Mouse (Mus musculus): ENCODE measurements around the gene Smndc1. TPM values are rescaled to one million over a fixed set of nuclear protein-coding genes. Genes with fewer than 3 reads are reported as not detected.

Smndc1 gene
- total RNA-seq, 2 experiments from 2014 or later = 36.9 to 39.7 TPM

- DNase-seq (ENCODE audit: extremely low spot score in 1 of 2, low spot score in 1 of 2) = no peak
Observed at GRCm38 (mm10) chr19:53391386-53391785, 1.0 kb upstream of the Smndc1 start.

- DNase-seq (ENCODE audit: extremely low spot score in 1 of 2, low spot score in 1 of 2) = peak in 1 of 2 experiments; percentile 37
Observed at GRCm38 (mm10) chr19:53389851-53390431, 437 bp downstream of the Smndc1 start.

- DNase-seq (ENCODE audit: extremely low spot score in 1 of 2, low spot score in 1 of 2) = no peak
Observed at GRCm38 (mm10) chr19:53389417-53389816, 961 bp downstream of the Smndc1 start.

GRCm38 (mm10) chr19:53383336-53383735 lies 7.0 kb downstream of the Smndc1 start:
- DNase-seq (ENCODE audit: extremely low spot score in 1 of 2, low spot score in 1 of 2) = no peak

DNA sequence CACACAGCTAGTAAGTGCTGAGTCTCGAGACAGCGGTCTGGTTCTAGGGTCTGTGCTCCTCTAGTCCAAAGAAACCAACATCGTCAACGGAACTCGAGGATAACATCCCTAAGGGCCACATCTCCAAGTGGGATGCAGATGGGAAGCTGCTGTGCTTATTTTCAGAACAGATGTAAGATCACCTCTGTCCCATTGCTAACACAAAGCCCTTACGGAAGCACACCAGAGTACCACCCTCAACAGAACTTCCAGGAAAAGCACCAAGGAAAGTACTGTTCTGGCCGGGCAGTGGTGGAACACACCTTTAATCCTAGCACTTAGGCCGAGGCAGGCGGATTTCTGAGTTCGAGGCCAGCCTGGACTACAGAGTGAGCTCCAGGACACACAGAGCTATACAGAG lies 12.0 kb downstream of the Smndc1 start:
- DNase-seq (ENCODE audit: extremely low spot score in 1 of 2, low spot score in 1 of 2) = no peak

GRCm38 (mm10) chr19:53377652-53378051 lies 12.7 kb downstream of the Smndc1 start:
- no peak for DNase-seq (ENCODE audit: extremely low spot score in 1 of 2, low spot score in 1 of 2)

DNA sequence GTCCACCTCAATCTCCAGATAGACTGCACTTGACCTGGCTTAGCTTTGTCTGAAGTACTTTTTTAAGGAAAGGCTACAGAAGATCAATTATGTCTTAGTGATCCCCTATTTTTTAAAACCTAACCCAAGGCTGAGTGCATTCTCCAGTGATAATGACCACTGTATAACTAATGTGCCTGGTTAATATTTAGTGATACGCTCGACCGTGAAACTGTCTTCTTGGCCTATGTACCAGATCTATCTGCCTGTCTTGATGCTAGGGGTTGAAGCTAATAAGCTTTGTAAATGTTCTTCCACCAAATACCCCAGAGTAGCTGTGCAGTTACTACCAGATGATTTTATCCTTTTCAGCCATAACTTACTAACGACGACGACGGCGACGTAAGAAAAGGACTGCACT lies 14.6 kb downstream of the Smndc1 start:
- no peak for DNase-seq (ENCODE audit: extremely low spot score in 1 of 2, low spot score in 1 of 2)

DNA sequence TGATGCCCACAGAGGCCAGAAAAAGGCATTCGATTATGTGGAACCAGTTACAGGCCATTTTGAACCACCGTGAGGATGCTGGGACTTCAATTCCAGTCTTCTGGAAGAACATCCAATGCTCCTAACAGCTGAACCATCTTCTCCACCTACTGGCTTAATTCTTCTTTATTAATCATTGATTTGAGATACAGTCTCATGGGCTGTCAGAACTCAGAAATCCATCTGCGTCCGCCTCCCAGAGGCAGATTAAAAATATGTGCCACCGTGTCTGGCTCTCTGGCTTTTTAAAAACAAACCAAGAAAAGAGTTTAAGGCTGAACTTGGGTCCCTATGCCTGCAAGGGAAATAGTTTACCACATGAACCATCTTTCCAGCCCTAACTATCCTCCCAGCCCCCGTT lies 15.1 kb downstream of the Smndc1 start:
- DNase-seq (ENCODE audit: extremely low spot score in 1 of 2, low spot score in 1 of 2) = no peak

- DNase-seq (ENCODE audit: extremely low spot score in 1 of 2, low spot score in 1 of 2) = no peak
Observed at GRCm38 (mm10) chr19:53373570-53373969, 16.8 kb downstream of the Smndc1 start.

DNA sequence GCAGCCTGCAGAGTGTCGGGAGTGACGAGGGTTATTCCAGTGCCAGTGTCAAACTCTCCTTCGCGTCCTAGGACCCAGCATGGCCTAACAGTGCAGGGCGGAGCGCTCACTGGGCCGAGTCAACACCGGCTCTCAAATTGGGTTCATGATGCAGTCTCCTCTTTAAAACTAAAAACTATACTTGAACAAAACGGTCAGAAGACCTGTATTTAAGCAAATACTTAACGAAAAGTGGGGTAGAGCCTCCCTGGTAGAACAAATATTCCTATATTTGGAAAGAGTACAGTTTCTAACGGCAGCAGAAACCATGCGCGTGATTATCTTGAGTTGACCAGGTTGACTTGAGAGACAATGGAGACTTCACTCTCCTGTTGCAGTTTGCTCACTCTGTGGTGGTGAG lies 18.7 kb downstream of the Smndc1 start, which contains the start of gene Gm10197:
Gm10197 (minus strand) TSS at position 101 of the 400 bp plus-strand sequence.
- DNase-seq (ENCODE audit: extremely low spot score in 1 of 2, low spot score in 1 of 2) = no peak

DNA sequence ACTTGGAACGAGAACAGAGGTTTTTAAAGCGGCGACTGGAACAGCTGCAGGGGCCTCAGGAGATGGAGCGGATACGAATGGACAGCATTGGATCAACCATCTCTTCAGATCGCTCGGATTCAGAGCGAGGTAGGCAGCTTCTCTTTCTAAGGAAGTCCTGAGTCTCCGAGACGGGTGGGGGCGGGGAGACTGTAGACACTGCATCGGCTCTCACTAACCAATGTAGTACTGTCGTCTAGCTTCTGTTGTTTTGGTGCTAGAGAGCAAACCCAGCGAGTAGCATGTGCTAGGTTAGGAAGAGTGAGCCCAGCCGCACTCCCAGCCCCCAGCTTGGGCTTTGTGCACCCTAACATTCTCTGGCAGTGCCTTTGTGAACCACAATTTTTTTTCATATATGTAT lies 20.1 kb downstream of the Smndc1 start:
- DNase-seq (ENCODE audit: extremely low spot score in 1 of 2, low spot score in 1 of 2) = no peak

GRCm38 (mm10) chr19:53369469-53370043 lies 20.8 kb downstream of the Smndc1 start:
- DNase-seq (ENCODE audit: extremely low spot score in 1 of 2, low spot score in 1 of 2) = peak; percentile 77 to 92

- no peak for DNase-seq (ENCODE audit: extremely low spot score in 1 of 2, low spot score in 1 of 2)
Observed at GRCm38 (mm10) chr19:53366881-53367280, 23.5 kb downstream of the Smndc1 start.

GRCm38 (mm10) chr19:53366057-53366775 lies 24.2 kb downstream of the Smndc1 start:
- DNase-seq (ENCODE audit: extremely low spot score in 1 of 2, low spot score in 1 of 2) = no peak

DNA sequence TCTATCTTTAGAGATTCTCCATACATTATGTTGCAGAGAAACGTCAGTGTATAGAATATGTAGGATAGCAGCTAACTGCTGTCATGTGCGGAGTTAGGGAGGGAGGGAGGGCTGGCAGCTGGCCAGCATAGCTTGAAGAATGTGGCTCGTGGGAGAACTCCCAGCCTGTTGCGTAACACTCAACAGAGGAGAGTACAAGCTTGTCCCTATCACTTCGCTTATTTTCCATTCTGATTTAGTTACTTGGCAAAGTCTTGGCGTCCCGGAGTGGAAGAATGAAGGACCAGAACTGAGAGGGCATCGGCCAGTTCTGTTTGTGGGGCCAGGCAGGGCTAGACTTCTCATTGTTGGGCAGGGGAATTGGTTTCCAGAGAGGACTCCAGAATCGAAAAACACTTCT lies 25.4 kb downstream of the Smndc1 start:
- no peak for DNase-seq (ENCODE audit: extremely low spot score in 1 of 2, low spot score in 1 of 2)

- no peak for DNase-seq (ENCODE audit: extremely low spot score in 1 of 2, low spot score in 1 of 2)
Observed at GRCm38 (mm10) chr19:53364551-53364950, 25.8 kb downstream of the Smndc1 start.

DNA sequence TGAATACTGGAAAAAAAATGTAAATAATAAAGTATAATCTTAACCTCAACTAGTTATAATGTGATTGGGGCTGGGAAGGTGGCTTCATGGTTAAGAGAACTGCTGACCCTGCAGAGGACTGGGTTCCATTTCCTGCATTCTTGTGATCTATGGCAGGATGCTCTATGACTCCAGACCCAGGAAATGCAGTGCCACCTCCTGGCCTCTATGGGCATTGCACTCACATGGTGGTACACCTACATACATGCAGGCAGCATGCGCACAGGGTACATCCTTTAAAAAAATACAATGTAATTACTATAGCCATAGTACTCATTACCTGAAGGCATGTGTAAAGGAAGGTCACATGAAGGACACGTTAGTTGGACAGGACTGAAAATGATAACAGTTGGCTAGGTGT lies 27.4 kb downstream of the Smndc1 start:
- no peak for DNase-seq (ENCODE audit: extremely low spot score in 1 of 2, low spot score in 1 of 2)

DNA sequence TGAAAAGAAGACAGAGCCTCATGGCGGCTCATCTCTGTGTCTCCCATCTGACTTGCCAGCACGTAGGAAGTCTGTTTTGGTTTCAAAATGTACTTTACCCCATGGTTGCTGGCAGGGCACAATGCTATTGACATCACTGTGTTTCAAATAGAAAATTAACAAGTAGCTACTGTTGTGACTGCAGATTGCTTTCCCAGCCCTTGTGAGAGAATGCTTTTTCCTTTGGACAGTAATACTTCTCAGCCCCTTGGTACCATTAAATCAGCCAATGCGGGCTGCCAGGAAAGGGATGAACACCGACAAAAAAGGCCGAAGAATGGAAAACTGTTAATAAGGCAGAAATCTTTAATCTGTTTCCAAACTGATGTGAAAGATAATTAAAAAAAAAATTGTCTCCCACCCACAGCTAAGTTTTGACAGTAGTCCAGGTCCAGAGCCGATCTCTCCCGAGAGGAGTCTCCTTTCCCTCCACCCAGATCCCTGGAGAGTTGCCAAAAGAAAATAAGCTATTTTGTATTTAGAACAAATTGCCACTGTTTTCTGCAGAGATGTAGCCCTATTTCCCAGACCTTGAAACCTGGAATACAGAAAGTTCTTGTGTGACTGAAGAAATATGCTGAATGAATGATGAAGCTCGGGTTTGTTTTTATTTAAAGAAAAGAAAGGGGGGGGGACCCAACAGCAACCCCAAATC lies 30.0 kb downstream of the Smndc1 start:
- peak in 1 of 2 experiments; percentile 32 for DNase-seq (ENCODE audit: extremely low spot score in 1 of 2, low spot score in 1 of 2)

GRCm38 (mm10) chr19:53359160-53360033 lies 31.0 kb downstream of the Smndc1 start:
- peak; percentile 41 to 71 for DNase-seq (ENCODE audit: extremely low spot score in 1 of 2, low spot score in 1 of 2)

GRCm38 (mm10) chr19:53355065-53355464 lies 35.3 kb downstream of the Smndc1 start:
- DNase-seq (ENCODE audit: extremely low spot score in 1 of 2, low spot score in 1 of 2) = no peak

Measured in layer of hippocampus, postnatal 25 days (tissue).